Mouse (Mus musculus) left cerebral cortex, postnatal 10 days (tissue): ENCODE data around the gene Eef1akmt1. TPM values are rescaled to one million over a fixed set of nuclear protein-coding genes. Genes with fewer than 3 reads are reported as not detected.

Experiments
- DNase-seq, 2 experiments: peaks; one replicate each; pipeline ENCODE4 v3.0.0; 2021 to 2022; ENCODE audit warnings: low spot score in 2 of 2, mixed read lengths in 1 of 2; ENCODE audit errors: extremely low spot score in 1 of 2
- intact Hi-C: fragments of 180-260 bp; cut with DNase I; formaldehyde crosslinking; loops from one replicate; pipeline ENCODE4 v1.15.1; 2025
- total RNA-seq, 2 experiments: library from RNA; stranded (reverse); gene quantifications; 2 replicates each; pipeline ENCODE4 v1.2.3; 2021

Gene Eef1akmt1
- 10 to 100 TPM; 35.7 to 36.3 TPM for total RNA-seq

- peak; percentile 95 to 98 for DNase-seq
- intact Hi-C loops = no loop called here
Observed at GRCm38 (mm10) chr14:57571155-57572133, at the start of gene Eef1akmt1. Gene Eef1akmt1, minus strand, starts transcription at chr14:57571612.

GRCm38 (mm10) chr14:57620598-57621236 lies 49.3 kb upstream of the Eef1akmt1 start:
- peak in 1 of 2 experiments; percentile 37 for DNase-seq
- intact Hi-C loops = no loop called here

DNA sequence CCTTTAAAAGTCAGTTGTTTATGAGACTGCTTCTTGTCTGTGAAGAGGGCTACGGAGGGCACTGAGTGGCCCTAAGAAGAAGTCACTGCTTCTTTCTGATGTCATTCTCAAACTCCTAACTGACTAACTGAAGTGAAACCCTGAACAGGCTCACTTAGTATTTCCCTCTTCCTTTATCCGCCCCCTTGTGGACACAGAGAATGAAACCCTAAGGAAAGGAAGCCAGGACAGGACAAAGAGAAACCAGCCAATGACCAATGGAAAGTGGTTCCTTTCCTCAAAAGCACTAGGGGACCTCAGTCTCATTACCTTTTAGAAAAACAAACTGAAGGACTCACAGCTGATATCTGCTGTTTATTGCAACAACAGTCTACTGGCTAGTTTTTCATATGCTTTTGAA lies 48.1 kb upstream of the Eef1akmt1 start:
- intact Hi-C loops = loop anchor here (5.0 kb wide), 1 partner anchor 247 kb away; no protein-coding TSS in a partner anchor
- peak; percentile 19 to 35 for DNase-seq

DNA sequence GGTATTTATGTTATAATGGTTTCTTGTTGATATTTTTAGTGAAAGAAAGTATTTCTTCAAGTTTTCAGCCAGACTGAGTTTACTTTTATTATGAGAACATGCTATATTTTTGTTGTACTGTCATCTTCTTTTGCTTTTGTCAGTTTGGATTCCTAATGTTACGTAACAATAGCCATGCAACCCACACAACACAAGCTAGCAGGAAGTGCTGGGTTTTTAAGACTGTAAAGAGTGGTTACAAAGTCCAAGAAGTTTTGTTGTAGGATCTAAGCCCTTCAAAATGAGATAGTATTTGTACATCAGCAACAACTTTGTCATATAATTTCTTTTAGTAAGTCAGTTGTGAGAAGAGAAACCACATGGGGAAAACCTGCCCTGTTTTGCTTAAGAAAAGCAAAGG lies 46.3 kb upstream of the Eef1akmt1 start:
- no peak for DNase-seq
- intact Hi-C loops = loop anchor here (5.0 kb wide), 1 partner anchor 245 kb away; no protein-coding TSS in a partner anchor

GRCm38 (mm10) chr14:57616339-57616965 lies 45.0 kb upstream of the Eef1akmt1 start:
- intact Hi-C loops = loop anchor here (5.0 kb wide), 1 partner anchor 244 kb away; no protein-coding TSS in a partner anchor
- DNase-seq = no peak

- intact Hi-C loops = loop anchor here (5.0 kb wide), 1 partner anchor 244 kb away; no protein-coding TSS in a partner anchor
- DNase-seq = no peak
Observed at GRCm38 (mm10) chr14:57615828-57616227, 44.4 kb upstream of the Eef1akmt1 start.

GRCm38 (mm10) chr14:57611034-57611433 lies 39.6 kb upstream of the Eef1akmt1 start:
- intact Hi-C loops = no loop called here

DNA sequence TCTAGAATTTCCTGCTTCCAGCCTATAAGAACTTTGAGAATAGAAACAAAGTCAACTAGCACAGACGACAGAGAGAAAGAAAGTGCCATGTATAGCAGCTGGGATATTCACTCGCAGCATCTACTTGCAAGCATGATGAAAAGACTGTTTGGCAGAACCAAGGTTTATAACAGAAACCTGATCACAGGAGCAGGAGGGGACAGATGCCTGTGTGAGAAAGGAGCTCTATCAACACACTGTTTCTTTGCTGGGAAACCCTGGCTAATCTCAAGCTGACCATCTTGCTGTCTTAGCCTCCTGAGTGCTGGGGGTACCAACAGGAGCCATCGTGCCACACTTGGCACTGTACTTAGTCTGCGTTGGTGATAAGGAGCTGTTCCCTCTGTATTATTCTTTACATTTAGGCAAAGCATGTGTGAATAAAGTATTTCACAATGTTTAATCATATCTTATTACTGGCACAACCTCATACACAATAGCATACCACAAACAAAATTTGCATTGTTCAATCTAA lies 38.5 kb upstream of the Eef1akmt1 start:
- no peak for DNase-seq
- intact Hi-C loops = no loop called here

More at GRCm38 (mm10) chr14:57611034-57611433, 39.6 kb upstream of the Eef1akmt1 start:
- no peak for DNase-seq

GRCm38 (mm10) chr14:57607500-57607899 lies 36.1 kb upstream of the Eef1akmt1 start:
- peak; percentile 75 to 86 for DNase-seq
- intact Hi-C loops = no loop called here

- intact Hi-C loops = no loop called here
- DNase-seq = no peak
Observed at GRCm38 (mm10) chr14:57606663-57607365, 35.4 kb upstream of the Eef1akmt1 start.

DNA sequence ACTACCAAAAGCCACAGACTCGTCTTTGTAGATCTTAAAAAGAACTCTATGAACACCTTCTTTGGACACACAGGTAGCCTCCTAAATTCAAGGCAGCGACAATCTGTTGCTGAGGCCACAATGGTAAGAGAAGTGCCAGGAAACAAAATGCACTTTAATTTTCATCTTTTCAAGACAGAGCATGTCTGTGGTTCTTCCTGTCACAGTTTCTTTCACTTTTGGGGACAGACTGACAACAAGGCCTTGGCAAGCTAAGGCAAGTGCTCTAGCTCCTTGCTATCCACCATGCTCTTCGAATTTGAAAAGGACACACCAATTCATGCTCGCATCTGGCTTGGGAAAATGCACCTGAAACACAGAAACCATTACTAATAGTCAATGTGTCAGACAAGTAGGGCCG lies 21.9 kb upstream of the Eef1akmt1 start:
- no peak for DNase-seq
- intact Hi-C loops = no loop called here

DNA sequence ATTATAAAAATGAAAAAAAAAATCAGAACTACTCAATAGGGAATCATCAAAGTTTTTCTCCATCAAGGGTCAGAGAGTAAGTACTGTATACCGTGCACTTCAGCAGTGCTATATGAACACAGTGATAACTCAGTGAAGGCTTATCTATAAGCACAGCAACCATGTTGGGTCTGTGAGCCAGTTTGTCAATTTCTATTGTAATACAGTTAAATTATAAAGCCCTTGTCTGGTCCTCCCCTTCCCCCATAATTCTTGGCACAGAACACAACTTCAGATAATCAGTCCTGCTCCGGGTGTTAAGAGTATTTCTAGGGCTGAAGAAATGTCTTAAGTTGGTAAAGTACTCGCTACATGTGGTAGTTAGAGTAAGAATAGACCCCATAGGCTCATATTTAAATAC lies 20.4 kb upstream of the Eef1akmt1 start:
- intact Hi-C loops = no loop called here
- DNase-seq = no peak

DNA sequence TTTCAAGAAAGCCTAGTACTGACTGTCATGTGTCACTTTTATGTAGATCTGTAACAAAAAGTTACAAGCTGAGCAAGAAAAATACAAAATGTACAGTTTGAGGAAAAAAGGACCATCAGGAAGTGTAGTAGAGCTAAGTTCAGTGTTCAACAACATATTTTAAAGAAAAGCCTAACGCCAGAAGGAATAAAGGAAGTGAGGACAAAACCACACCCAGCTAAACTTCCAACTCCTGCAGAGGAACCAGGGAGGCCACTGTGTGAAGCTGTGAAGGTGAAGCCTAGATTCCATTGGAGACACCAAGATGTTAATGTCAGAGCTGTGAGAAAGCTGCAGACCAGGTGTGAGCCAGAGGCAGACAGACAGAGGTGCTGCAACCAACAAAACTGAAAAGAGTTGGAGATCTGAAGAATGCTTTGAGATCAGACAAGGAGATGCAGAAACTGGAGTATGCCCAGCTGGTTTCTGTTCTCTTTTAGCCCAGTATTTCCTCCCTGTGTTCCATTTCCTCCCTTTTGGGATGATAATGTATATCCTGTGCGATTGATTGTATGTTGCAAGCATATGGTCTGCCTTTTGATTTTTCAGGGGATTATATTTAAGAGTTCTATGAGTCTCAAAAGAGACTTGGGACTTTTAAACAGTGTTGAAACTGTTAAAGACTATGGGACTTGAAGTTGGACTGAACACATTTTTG lies 5.1 kb upstream of the Eef1akmt1 start:
- intact Hi-C loops = no loop called here
- DNase-seq = no peak

DNA sequence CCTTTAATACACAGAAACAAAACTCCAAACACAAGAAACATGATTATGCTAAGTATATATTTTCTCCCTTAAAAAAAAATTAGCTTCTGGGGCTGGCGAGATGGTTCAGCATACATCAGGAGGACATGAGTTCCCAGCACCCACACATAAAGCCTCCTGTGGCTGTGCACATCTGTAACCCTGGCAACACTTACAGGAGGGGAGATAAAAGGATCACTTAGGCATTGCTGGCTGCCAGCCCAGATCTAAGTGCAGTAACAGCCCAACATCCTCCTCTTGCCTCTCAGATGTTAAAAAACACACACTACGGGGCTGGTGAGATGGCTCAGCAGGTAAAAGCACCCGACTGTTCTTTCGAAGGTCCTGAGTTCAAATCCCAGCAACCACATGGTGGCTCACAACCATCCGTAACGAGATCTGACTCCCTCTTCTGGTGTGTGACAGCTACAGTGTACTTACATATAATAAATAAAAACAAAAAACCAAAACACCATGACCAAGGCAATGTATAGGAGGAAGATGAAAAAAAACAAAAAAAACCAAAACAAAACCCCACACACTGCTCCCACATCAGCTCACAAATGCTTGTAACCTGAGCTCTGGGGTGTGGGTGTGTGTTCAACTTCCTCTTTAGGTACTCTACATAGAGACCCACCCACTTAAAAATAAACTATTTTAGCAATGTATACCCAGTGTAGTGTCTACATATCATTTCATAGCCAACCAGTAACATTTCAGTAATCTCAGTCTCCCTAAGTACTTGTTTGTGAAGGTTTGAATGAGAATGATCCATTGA lies 3.6 kb upstream of the Eef1akmt1 start:
- DNase-seq = no peak
- intact Hi-C loops = no loop called here

DNA sequence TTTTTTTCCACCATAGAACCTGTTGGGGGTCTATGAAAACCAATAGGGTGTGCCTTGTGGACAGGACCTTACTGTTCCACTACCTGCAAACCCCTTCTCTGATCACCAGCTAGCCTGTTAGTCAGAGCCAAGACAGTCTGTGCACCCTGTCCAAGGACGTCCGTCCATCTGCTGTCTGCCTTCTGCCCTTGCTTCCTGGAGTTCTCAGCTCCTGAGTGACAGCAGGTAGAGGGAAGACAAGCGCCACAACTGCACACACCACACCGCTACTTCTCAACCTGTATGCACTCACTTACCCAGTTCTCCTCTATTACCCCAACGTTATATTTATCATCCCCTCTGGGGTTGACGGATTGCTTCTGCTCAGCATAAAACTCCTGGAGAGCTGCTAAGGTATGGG lies 5.8 kb downstream of the Eef1akmt1 start:
- DNase-seq = no peak
- intact Hi-C loops = no loop called here

DNA sequence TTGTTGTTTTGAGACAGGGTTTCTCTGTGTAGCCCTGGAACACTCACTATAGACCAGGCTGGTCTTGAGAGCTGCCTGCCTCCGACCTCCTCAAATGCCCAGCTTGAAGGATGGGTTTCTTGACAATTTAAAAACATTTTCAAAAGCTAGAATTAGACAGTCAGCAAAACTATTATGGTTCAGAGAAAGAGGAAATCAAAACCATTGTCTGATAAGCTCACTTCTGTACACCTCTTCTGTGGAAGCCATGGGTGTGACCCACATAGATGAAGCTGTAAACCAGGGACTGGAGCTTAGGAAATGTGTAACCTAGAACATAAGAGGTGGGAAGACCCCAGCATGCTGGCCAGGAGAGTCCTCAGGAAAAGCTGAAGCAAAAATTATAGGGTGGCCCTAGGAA lies 14.5 kb downstream of the Eef1akmt1 start:
- intact Hi-C loops = no loop called here
- no peak for DNase-seq

GRCm38 (mm10) chr14:57555471-57556070 lies 15.8 kb downstream of the Eef1akmt1 start:
- no peak for DNase-seq
- intact Hi-C loops = no loop called here
